Mouse (Mus musculus) MEL (cell line): ENCODE results near the gene Auts2.

Experiments
- CHD1 ChIP-seq: IDR thresholded peaks from 2 replicates; pipeline ENCODE4 v1.6.1; 2012; ENCODE audit warnings: low read depth, mild to moderate bottlenecking, inconsistent platforms, low read length, improper control_type of control experiment
- CTCF ChIP-seq, 3 experiments: IDR thresholded peaks in 2 of 3; conservative IDR thresholded peaks in 1 of 3; 2 replicates each; pipeline ENCODE4 v1.5.1; 2011 to 2012; ENCODE audit warnings: low read length in 3 of 3, low read depth in 2 of 3, mild to moderate bottlenecking in 2 of 3, improper control_type of control experiment in 1 of 3, inconsistent platforms in 1 of 3, mixed read lengths in 1 of 3, moderate library complexity in 1 of 3; ENCODE audit not compliant: control insufficient read depth in 1 of 3, insufficient read depth in 1 of 3, poor library complexity in 1 of 3, severe bottlenecking in 1 of 3
- EP300 ChIP-seq, 2 experiments: IDR thresholded peaks; 2 replicates each; pipeline ENCODE4 v1.6.1; 2011; ENCODE audit warnings: improper control_type of control experiment in 2 of 2, low read length in 2 of 2, low read depth in 1 of 2, mild to moderate bottlenecking in 1 of 2
- POLR2A ChIP-seq, 2 experiments: IDR thresholded peaks; 2 replicates each; pipeline ENCODE4 v1.6.1; 2011 to 2012; ENCODE audit warnings: low read length in 2 of 2, mild to moderate bottlenecking in 2 of 2, control low read depth in 1 of 2, improper control_type of control experiment in 1 of 2, low read depth in 1 of 2, moderate library complexity in 1 of 2; ENCODE audit not compliant: control insufficient read depth in 1 of 2, insufficient read depth in 1 of 2, poor library complexity in 1 of 2
- POLR2AphosphoS5 ChIP-seq: IDR thresholded peaks from 2 replicates; pipeline ENCODE4 v1.6.1; 2012; ENCODE audit warnings: low read depth, borderline replicate concordance, mild to moderate bottlenecking, inconsistent platforms, low read length, moderate library complexity, mixed read lengths
- SMC3 ChIP-seq: IDR thresholded peaks from 2 replicates; pipeline ENCODE4 v1.6.1; 2011; ENCODE audit warnings: low read depth, low read length, improper control_type of control experiment
- USF2 ChIP-seq, 2 experiments: IDR thresholded peaks; 2 replicates each; pipeline ENCODE4 v1.6.1; 2011 to 2012; ENCODE audit warnings: improper control_type of control experiment in 2 of 2, low read length in 2 of 2, borderline replicate concordance in 1 of 2, inconsistent platforms in 1 of 2, low read depth in 1 of 2, mild to moderate bottlenecking in 1 of 2; ENCODE audit not compliant: insufficient read depth in 1 of 2
- ZKSCAN1 ChIP-seq: IDR thresholded peaks from 2 replicates; pipeline ENCODE4 v1.6.1; 2012; ENCODE audit warnings: low read depth, mild to moderate bottlenecking, inconsistent platforms, low read length, improper control_type of control experiment, moderate library complexity

DNA sequence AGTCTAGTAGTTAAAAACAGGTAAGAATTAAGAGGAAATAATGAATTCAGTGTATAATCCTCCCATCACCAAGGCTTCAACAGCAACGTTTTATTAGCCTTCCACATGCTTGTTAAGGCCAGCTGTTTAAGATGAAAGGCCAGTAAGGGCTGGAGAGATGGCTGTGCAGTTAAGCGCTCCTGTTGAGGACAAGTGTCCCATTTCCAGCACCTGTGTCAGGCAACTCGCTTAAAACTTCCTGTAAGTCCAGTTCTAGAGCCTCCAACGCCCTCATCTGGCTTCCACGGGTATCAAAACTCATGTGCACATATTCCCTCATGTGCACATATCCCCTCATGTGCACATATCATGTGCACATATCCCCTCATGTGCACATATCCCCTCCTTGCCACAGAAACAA lies 41.1 kb downstream of the Auts2 start:
- TF ChIP-seq CTCF (IDR thresholded peaks at IDR 0.05 in 2 of 3, conservative IDR thresholded peaks at IDR 0.05 in 1 of 3; ENCODE audit: control insufficient read depth in 1 of 3, insufficient read depth in 1 of 3, low read depth in 2 of 3, low read length in 3 of 3, poor library complexity in 1 of 3, severe bottlenecking in 1 of 3): no peak
- no peak for TF ChIP-seq POLR2A (IDR thresholded peaks at IDR 0.05; ENCODE audit: control insufficient read depth in 1 of 2, insufficient read depth in 1 of 2, low read depth in 1 of 2, low read length in 2 of 2, poor library complexity in 1 of 2)
- no peak for TF ChIP-seq USF2 (IDR thresholded peaks at IDR 0.05; ENCODE audit: borderline replicate concordance in 1 of 2, insufficient read depth in 1 of 2, low read depth in 1 of 2, low read length in 2 of 2)
- no peak for TF ChIP-seq ZKSCAN1
- TF ChIP-seq CHD1: no peak
- TF ChIP-seq SMC3: no peak
- no peak for TF ChIP-seq EP300 (IDR thresholded peaks at IDR 0.05; ENCODE audit: low read depth in 1 of 2, low read length in 2 of 2)
- TF ChIP-seq POLR2AphosphoS5: no peak
